Mouse (Mus musculus) small intestine, adult 2 months (tissue): ENCODE results near the gene Ccl11.

Experiments
- CTCF ChIP-seq: fragments of 200-500 bp; IDR thresholded peaks from 2 replicates; pipeline ENCODE4 v1.5.1; 2012; ENCODE audit warnings: low read depth, mild to moderate bottlenecking, control low read depth, inconsistent platforms, low read length, moderate library complexity, mixed read lengths; ENCODE audit not compliant: insufficient replicate concordance, insufficient read length; ENCODE audit errors: extremely low read depth
- POLR2A ChIP-seq: fragments of 200-500 bp; IDR thresholded peaks from 2 replicates; pipeline ENCODE4 v1.6.1; 2012; ENCODE audit warnings: low read depth, mild to moderate bottlenecking, control low read depth, inconsistent platforms, low read length, moderate library complexity

- TF ChIP-seq POLR2A (no peak), CTCF (no peak)
These were observed 38.2 kb upstream of the Ccl11 start for GRCm38 (mm10) chr11:82019389-82019788.
